Mouse (Mus musculus): ENCODE data around the gene Parn.

DNA sequence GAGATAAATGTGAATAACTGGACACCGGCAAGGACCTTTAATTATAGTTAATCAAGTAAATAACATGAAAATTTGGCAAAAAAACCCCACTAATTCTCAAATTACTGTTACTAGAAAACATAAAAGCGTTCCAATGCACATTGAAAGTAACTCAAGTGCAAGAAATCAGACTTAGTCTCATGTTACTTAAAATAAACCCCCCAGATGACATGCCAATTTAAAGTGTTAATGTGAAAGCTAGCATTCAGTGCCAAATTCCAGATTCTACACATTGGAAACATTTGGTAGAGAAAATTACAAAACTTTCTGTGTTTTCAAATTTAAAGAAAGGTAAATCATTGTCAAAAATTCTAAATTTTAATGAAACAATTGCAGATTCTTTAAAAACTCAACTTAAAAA, 110.2 kb downstream of the Parn start:
- TF ChIP-seq CTCF (conservative IDR thresholded peaks at IDR 0.05; ENCODE audit: low read length) (no peak), POU5F1 (IDR thresholded peaks at IDR 0.05; ENCODE audit: borderline replicate concordance, low read length) (no peak)
